Mouse (Mus musculus) left cerebral cortex, postnatal 25 days (tissue): Measurements from ENCODE around the gene Zfp867. TPM values are rescaled to one million over a fixed set of nuclear protein-coding genes. Genes with fewer than 3 reads are reported as not detected.

Experiments used
- DNase-seq, 2 experiments: peaks; one replicate each; pipeline ENCODE4 v3.0.0; 2022; ENCODE audit warnings: low spot score in 2 of 2, mixed read lengths in 1 of 2
- intact Hi-C: fragments of 180-260 bp; cut with DNase I; formaldehyde crosslinking; loops from one replicate; pipeline ENCODE4 v1.15.1; 2025
- total RNA-seq, 2 experiments: library from RNA; stranded (reverse); gene quantifications; 2 replicates each; pipeline ENCODE4 v1.2.3; 2021

Gene Zfp867
- total RNA-seq, 2 experiments from 2014 or later: 3.3 to 3.7 TPM

DNA sequence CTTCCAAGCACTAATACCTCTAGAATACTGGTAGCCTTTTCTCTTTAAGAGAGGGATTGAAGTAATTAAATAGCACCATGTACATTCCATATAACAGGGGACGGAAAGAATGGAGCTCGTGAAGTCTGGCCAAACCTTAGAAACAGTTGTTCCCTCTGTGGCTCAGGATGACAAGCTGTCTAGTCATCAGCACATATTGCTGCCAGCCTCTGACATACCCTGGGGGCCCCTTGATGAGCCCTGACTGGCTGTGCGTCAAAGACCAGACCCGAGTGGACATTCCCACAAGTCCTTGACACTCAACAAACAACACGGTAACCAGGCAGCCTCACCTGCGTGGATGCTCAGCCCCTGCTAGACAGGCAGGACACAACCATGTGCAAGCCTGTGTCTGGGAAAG, 60.2 kb downstream of the Zfp867 start:
- intact Hi-C loops: no loop called here
- DNase-seq: no peak

Other genes with a start within 250 kb of the Zfp867 start
- gene Arf1, start 244.2 kb downstream of the Zfp867 start, total RNA-seq: 100 to 1,000 TPM; 414 to 438 TPM
- gene Wnt3a, start 181.7 kb downstream of the Zfp867 start, total RNA-seq: not detected
- 10 to 100 TPM; 17.0 to 18.7 TPM for gene Wnt9a, start 165.5 kb downstream of the Zfp867 start, total RNA-seq
- gene Prss38, start 96.8 kb downstream of the Zfp867 start, total RNA-seq: not detected
- gene Jmjd4, start 22.4 kb downstream of the Zfp867 start, total RNA-seq: 10 to 100 TPM; 28.4 to 28.9 TPM
- 100 to 1,000 TPM; 384 to 420 TPM for gene Snap47, start 21.3 kb downstream of the Zfp867 start, total RNA-seq
- 1 to 10 TPM; 8.8 to 9.5 TPM for gene Zkscan17, start 54.3 kb upstream of the Zfp867 start, total RNA-seq
- gene Nlrp3, start 69.1 kb upstream of the Zfp867 start, total RNA-seq: under 1 TPM; 0.85 to 0.87 TPM
- not detected for gene Olfr222, start 103.8 kb upstream of the Zfp867 start, total RNA-seq
- gene Olfr223, start 120.8 kb upstream of the Zfp867 start, total RNA-seq: not detected
- gene Mprip, start 188.8 kb upstream of the Zfp867 start, total RNA-seq: 100 to 1,000 TPM; 276 to 292 TPM